Mouse (Mus musculus) olfactory bulb, adult 2 months (tissue): Measurements from ENCODE around the gene Ubb. TPM values are rescaled to one million over a fixed set of nuclear protein-coding genes. Genes with fewer than 3 reads are reported as not detected.

Experiments
- H3K27ac ChIP-seq: fragments of 200-500 bp; 2 replicates; pipeline ENCODE4 v1.5.1; 2012; ENCODE audit warnings: low read depth, low read length; ENCODE audit not compliant: insufficient read depth
- H3K4me1 ChIP-seq: fragments of 200-500 bp; 2 replicates; pipeline ENCODE4 v1.6.1; 2012; ENCODE audit warnings: low read length; ENCODE audit not compliant: control insufficient read depth, insufficient read depth
- H3K4me3 ChIP-seq: fragments of 200-500 bp; 2 replicates; pipeline ENCODE4 v1.5.1; 2012; ENCODE audit warnings: mild to moderate bottlenecking, low read depth, low read length, moderate library complexity; ENCODE audit not compliant: insufficient read depth
- CTCF ChIP-seq: fragments of 200-500 bp; IDR thresholded peaks from 2 replicates; pipeline ENCODE4 v1.5.1; 2012; ENCODE audit warnings: low read depth, mild to moderate bottlenecking, low read length, moderate library complexity; ENCODE audit not compliant: insufficient read depth
- POLR2A ChIP-seq: fragments of 200-500 bp; IDR thresholded peaks from 2 replicates; pipeline ENCODE4 v1.6.1; 2012; ENCODE audit warnings: mild to moderate bottlenecking, low read depth, low read length, moderate library complexity; ENCODE audit not compliant: insufficient read depth
- WGBS: fragments of 180-500 bp; shearing (Covaris S2); methylation state at CpG from one replicate; pipeline ENCODE4 v1.1.7; 2018; 5-methylcytosine and 5-hydroxymethylcytosine counted together
- polyA plus RNA-seq: library from polyadenylated mRNA; stranded (reverse); fragments of >200 nt; gene quantifications from 2 replicates; pipeline ENCODE4 v1.2.4, GENCODE M21; 2012; ENCODE audit warnings: low replicate concordance; ENCODE audit not compliant: missing spikeins, insufficient read depth, insufficient read length

Gene Ubb
- polyA plus RNA-seq, 1 experiment, result not detected

- Histone ChIP-seq H3K27ac (no peak overlapping the region), H3K4me1 (no peaks in the 10 kb centered on the region), H3K4me3 (no peak overlapping the region)
- TF ChIP-seq CTCF (no peak), POLR2A (no peak)
- 76% methylated on average over 8 of the region's 8 CpGs for WGBS
Observed at GRCm38 (mm10) chr11:62591904-62592575, 41.1 kb downstream of the Ubb start.

GRCm38 (mm10) chr11:62598571-62598970 lies 47.6 kb downstream of the Ubb start:
- no peak overlapping the region for H3K27ac ChIP-seq
- no peaks in the 10 kb centered on the region for H3K4me1 ChIP-seq
- TF ChIP-seq CTCF (no peak), POLR2A (no peak)
- H3K4me3 ChIP-seq, result no peak overlapping the region
- 93% methylated on average over 4 of the region's 4 CpGs for WGBS

- 11% methylated on average over 17 of the region's 17 CpGs for WGBS
- peak overlapping the region; percentile 89 for H3K4me3 ChIP-seq
- peaks cover 14% of the 10 kb centered on the region for H3K4me1 ChIP-seq
- H3K27ac ChIP-seq, result peak overlapping the region; percentile 70
- TF ChIP-seq POLR2A, result no peak
- TF ChIP-seq CTCF, result no peak
Observed at GRCm38 (mm10) chr11:62601732-62602618, 51.0 kb downstream of the Ubb start.

Other genes starting within 250 kb of the Ubb start
- gene Pigl, start 92.7 kb upstream of the Ubb start, polyA plus RNA-seq, result not detected in 2 replicates
- 538 TPM in 1 of 2 replicates, not detected in the other for gene Ncor1, start 92.6 kb upstream of the Ubb start, polyA plus RNA-seq
- not detected in 2 replicates for gene Cenpv, start 11.9 kb upstream of the Ubb start, polyA plus RNA-seq
- gene Trpv2, start 23.3 kb downstream of the Ubb start, polyA plus RNA-seq, result not detected in 2 replicates
- gene Lrrc75a, start 97.4 kb downstream of the Ubb start, polyA plus RNA-seq, result not detected in 2 replicates
- gene Mmgt2, start 97.5 kb downstream of the Ubb start, polyA plus RNA-seq, result not detected in 2 replicates
- gene Zfp287, start 180.7 kb downstream of the Ubb start, polyA plus RNA-seq, result not detected in 2 replicates
- not detected in 2 replicates for gene Gm10428, start 201.9 kb downstream of the Ubb start, polyA plus RNA-seq
- gene Zfp286, start 238.3 kb downstream of the Ubb start, polyA plus RNA-seq, result not detected in 2 replicates